Mouse (Mus musculus) testis, adult 10 weeks (tissue): ENCODE measurements around the gene Ly6g6f. TPM values are rescaled to one million over a fixed set of nuclear protein-coding genes. Genes with fewer than 3 reads are reported as not detected.

Experiments used
- polyA plus RNA-seq: library from polyadenylated mRNA; stranded (reverse); fragments of 350-450 nt; fragmentation: Illumina TruSeq; extraction: RNeasy Lipid Tissue Mini Kit (QIAGEN cat#74804); gene quantifications from one replicate; pipeline ENCODE4 v1.2.3, GENCODE M21; 2014; ENCODE audit warnings: low read depth, low replicate concordance

The Ly6g6f gene
- polyA plus RNA-seq, 1 experiment from 2014 or later, result not detected

GRCm38 (mm10) chr17:35046681-35047455 is 38.5 kb downstream of the Ly6g6f start, which contains the start of gene Msh5:
TSS of gene Msh5 (minus strand) at chr17:35046745.

Other genes starting within 250 kb of the Ly6g6f start
- 8.2 TPM for gene Stk19, start 248.7 kb downstream of the Ly6g6f start, polyA plus RNA-seq
- gene Dxo, start 248.6 kb downstream of the Ly6g6f start, polyA plus RNA-seq, result 5.8 TPM
- 7.9 TPM for gene Skiv2l, start 235.4 kb downstream of the Ly6g6f start, polyA plus RNA-seq
- 10.0 TPM for gene Nelfe, start 235.2 kb downstream of the Ly6g6f start, polyA plus RNA-seq
- 0.43 TPM for gene Cfb, start 223.1 kb downstream of the Ly6g6f start, polyA plus RNA-seq
- gene Zbtb12, start 206.1 kb downstream of the Ly6g6f start, polyA plus RNA-seq, result 0.18 TPM
- gene Gm20547, start 203.6 kb downstream of the Ly6g6f start, polyA plus RNA-seq, result 0.08 TPM
- 6.5 TPM for gene C2, start 187.3 kb downstream of the Ly6g6f start, polyA plus RNA-seq
- gene Ehmt2, start 187.1 kb downstream of the Ly6g6f start, polyA plus RNA-seq, result 25.4 TPM
- not detected for gene Slc44a4, start 171.1 kb downstream of the Ly6g6f start, polyA plus RNA-seq
- gene Neu1, start 154.4 kb downstream of the Ly6g6f start, polyA plus RNA-seq, result 0.41 TPM
- gene Hspa1b, start 126.4 kb downstream of the Ly6g6f start, polyA plus RNA-seq, result 0.56 TPM
- not detected for gene Gm20481, start 115.7 kb downstream of the Ly6g6f start, polyA plus RNA-seq
- 0.57 TPM for gene Hspa1a, start 113.5 kb downstream of the Ly6g6f start, polyA plus RNA-seq
- gene Hspa1l, start 112.9 kb downstream of the Ly6g6f start, polyA plus RNA-seq, result 215 TPM
- 115 TPM for gene Lsm2, start 103.7 kb downstream of the Ly6g6f start, polyA plus RNA-seq
- 53.6 TPM for gene Vars, start 84.6 kb downstream of the Ly6g6f start, polyA plus RNA-seq
- gene Vwa7, start 69.0 kb downstream of the Ly6g6f start, polyA plus RNA-seq, result 0.15 TPM
- gene Sapcd1, start 57.6 kb downstream of the Ly6g6f start, polyA plus RNA-seq, result not detected
- 8.7 TPM for gene Msh5, start 38.9 kb downstream of the Ly6g6f start, polyA plus RNA-seq
- gene Clic1, start 35.6 kb downstream of the Ly6g6f start, polyA plus RNA-seq, result 10.5 TPM
- gene Ddah2, start 26.6 kb downstream of the Ly6g6f start, polyA plus RNA-seq, result 0.56 TPM
- 19.3 TPM for gene Ly6g6c, start 20.2 kb downstream of the Ly6g6f start, polyA plus RNA-seq
- gene Mpig6b, start 19.4 kb downstream of the Ly6g6f start, polyA plus RNA-seq, result 1.5 TPM
- gene Ly6g6e, start 8.7 kb downstream of the Ly6g6f start, polyA plus RNA-seq, result not detected
- gene Ly6g6d, start 7.5 kb downstream of the Ly6g6f start, polyA plus RNA-seq, result not detected
- gene Abhd16a, start 3.7 kb upstream of the Ly6g6f start, polyA plus RNA-seq, result 8.2 TPM
- not detected for gene Ly6g5c, start 22.7 kb upstream of the Ly6g6f start, polyA plus RNA-seq
- not detected for gene Ly6g5b, start 29.8 kb upstream of the Ly6g6f start, polyA plus RNA-seq
- gene Gpank1, start 35.8 kb upstream of the Ly6g6f start, polyA plus RNA-seq, result 8.7 TPM
- 948 TPM for gene Csnk2b, start 36.4 kb upstream of the Ly6g6f start, polyA plus RNA-seq
- gene D17H6S53E, start 40.8 kb upstream of the Ly6g6f start, polyA plus RNA-seq, result 0.28 TPM
- gene Apom, start 46.4 kb upstream of the Ly6g6f start, polyA plus RNA-seq, result not detected
- 44.2 TPM for gene Bag6, start 49.6 kb upstream of the Ly6g6f start, polyA plus RNA-seq
- 14.1 TPM for gene Prrc2a, start 79.3 kb upstream of the Ly6g6f start, polyA plus RNA-seq
- gene Aif1, start 90.5 kb upstream of the Ly6g6f start, polyA plus RNA-seq, result 379 TPM
- not detected for gene Lst1, start 102.8 kb upstream of the Ly6g6f start, polyA plus RNA-seq
- gene Ltb, start 108.8 kb upstream of the Ly6g6f start, polyA plus RNA-seq, result not detected
- gene Tnf, start 116.4 kb upstream of the Ly6g6f start, polyA plus RNA-seq, result not detected
- gene Lta, start 119.7 kb upstream of the Ly6g6f start, polyA plus RNA-seq, result not detected
- gene Gm16181, start 135.2 kb upstream of the Ly6g6f start, polyA plus RNA-seq, result not detected
- 10.2 TPM for gene Atp6v1g2, start 148.1 kb upstream of the Ly6g6f start, polyA plus RNA-seq
- gene Nfkbil1, start 150.2 kb upstream of the Ly6g6f start, polyA plus RNA-seq, result 0.56 TPM
- gene Ddx39b, start 156.1 kb upstream of the Ly6g6f start, polyA plus RNA-seq, result 7.1 TPM
- gene H2-D1, start 177.1 kb upstream of the Ly6g6f start, polyA plus RNA-seq, result 2.8 TPM
- 0.08 TPM for gene H2-Q1, start 234.8 kb upstream of the Ly6g6f start, polyA plus RNA-seq